Mouse (Mus musculus) liver, adult 2 months (tissue): ENCODE data around the gene Cptp.

ENCODE experiments used
- CTCF ChIP-seq: fragments of 200-500 bp; IDR thresholded peaks from 2 replicates; pipeline ENCODE4 v1.5.1; 2011; ENCODE audit warnings: low read depth, low read length, control low read depth
- POLR2A ChIP-seq: fragments of 200-500 bp; IDR thresholded peaks from 2 replicates; pipeline ENCODE4 v1.6.1; 2011; ENCODE audit warnings: low read length, control low read depth; ENCODE audit not compliant: insufficient read depth; ENCODE audit errors: extremely low read depth

- no peak for TF ChIP-seq POLR2A
- TF ChIP-seq CTCF: no peak
Observed at GRCm38 (mm10) chr4:155831831-155832230, 37.4 kb downstream of the Cptp start.
